Mouse (Mus musculus): Measurements from ENCODE around the gene Msi1.

The Msi1 gene

DNA sequence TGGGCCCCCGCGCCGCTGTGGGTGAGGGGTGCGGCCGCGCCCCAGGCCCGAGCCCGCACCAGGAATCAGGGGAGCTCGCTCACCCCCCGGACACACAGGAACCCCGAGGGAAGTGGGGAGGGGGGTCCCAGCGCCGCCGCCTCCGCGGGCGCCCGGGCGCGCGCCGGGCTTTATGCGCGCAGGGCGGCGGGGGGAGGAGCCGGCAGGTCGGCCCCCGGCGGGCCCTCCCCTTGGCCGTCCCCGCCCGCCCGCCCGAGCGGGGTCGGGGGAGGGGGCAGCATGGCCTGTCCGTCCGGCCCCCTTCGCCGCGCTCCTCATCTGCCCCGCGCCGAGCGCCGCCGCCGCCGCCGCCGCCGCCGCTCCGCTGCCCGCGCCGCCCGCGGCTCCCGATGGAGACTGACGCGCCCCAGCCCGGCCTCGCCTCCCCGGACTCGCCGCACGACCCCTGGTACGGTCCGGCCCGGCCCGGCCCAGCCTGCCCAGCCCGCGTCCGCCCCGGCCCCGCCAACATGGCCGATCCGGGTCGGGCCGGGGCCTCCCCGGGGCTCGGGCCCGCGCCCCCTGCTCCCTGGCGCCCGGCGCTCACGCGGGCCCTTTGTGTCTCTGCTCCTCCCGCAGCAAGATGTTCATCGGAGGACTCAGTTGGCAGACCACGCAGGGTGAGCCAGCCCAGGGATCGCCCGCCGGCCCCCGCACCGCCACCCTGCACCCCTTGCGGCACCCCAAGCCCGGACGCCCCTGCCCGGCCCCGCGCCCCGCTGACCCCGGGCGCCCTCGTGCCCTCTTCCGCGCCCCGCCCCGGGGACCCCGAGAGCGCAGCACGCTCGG, at the start of gene Msi1:
TSS of gene Msi1 (plus strand) at position 241 of the 828 bp plus-strand sequence.
- no peak for DNase-seq (ENCODE audit: extremely low read depth, low read depth)

DNA sequence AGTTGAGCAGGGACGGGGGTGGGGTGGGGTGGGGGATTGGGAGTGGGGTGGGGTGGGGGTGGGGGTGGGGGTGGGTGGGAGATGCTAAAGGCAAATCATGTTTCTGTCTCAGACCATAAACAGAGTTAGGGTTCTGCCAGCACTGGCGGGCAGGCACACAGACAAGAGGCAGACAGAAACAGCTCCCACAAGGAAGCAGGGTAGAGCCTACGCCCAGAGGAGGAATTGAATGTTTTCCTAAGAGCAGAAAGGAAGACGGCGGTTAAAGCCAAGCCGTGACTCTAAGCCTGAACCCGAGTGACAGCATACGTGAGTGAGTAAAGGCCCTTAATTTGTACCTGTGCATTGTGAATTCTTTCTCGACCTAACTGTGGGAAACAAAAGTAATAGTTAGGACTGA, 37.5 kb upstream of the Msi1 start:
- DNase-seq (ENCODE audit: extremely low read depth, low read depth) = no peak

GRCm38 (mm10) chr5:115392969-115393368, 36.4 kb upstream of the Msi1 start:
- DNase-seq (ENCODE audit: extremely low read depth, low read depth) = no peak

- no peak for DNase-seq (ENCODE audit: extremely low read depth, low read depth)
These were observed 35.2 kb upstream of the Msi1 start for GRCm38 (mm10) chr5:115394223-115394622.

DNA sequence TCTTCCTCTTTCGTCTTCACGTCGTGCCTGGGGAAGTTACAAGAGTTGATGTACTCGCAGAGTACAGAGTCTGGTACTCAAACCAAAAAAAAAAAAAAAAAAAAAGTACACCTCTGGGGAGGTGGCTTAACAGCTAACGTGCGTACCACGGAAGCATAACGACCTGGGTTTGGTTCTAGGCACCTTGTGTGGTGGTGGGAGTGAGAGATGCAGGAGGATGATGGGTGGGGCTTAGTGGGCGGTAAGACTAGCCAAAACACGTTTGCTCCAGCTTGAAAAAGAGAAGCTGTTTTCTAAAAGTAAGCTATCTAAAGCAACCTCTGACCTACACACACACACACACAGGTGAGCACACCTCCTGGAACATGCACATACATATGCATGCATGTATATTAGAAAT, 34.6 kb upstream of the Msi1 start:
- no peak for DNase-seq (ENCODE audit: extremely low read depth, low read depth)

- no peak for DNase-seq (ENCODE audit: extremely low read depth, low read depth)
These were observed 32.7 kb upstream of the Msi1 start for GRCm38 (mm10) chr5:115396654-115397053.

DNA sequence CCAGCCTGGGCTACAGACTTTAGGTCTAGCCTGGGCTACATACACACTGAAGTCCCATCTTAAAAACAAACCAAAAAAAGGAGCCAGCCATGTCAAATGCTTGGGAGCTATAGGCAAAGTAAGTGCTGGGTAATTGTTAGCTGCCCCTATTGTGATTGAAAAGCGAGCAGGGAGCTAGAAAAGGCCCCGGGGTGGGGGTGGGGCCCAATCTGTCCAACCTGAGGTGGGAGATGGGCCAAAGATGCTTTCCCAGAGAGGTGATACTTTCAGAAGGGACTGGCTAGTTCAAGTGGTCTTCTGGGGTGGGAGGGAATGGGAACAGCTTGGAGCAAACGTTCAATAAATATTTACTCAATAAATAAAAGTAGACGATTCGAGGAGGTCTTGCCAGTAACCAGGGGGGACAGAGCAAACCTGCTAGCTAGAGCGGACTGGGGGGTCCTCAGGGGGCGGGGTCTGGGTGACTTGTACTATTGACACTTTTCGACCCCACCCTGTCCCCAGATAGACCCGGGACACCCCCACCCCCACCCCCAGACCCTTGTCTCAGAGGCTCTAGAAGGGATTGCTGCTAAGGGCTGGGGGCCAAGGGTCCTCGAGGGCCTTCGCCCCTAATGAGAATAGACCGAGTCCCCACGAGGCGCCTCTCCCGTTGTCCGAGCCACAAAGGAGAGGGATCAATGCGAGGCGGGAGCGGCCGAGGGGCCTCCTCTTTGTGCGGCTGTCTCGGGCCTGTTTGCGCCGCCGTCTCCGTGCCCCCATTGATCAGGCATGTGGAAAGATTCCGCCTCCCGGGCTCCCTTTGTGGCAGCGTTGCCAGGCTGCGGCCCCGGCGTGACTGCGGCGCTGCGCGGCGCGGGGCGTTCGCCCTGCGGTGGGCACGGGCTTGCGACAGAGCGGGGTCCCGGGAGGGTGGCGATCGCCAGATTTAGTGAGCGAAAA, 31.3 kb upstream of the Msi1 start:
- DNase-seq (ENCODE audit: extremely low read depth, low read depth) = no peak

DNA sequence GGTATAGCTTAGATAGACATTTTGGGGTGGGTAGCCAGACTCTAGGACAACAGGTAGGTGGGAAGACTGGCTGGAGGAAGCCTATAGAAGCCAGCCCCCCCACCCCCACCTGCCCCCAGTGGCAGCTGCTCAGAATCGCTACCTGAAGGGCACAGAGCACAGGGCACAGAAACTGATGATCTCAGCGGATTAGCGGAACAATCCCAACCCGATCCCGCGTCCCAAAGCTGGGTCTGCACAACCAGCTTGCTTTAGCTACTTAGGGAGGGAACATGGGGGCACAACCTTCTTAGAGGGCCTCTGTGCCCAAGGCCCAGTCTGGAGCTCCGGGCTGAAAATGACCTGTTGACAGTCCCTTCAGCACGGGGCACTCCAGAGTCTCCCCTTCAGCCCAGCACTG, 27.3 kb upstream of the Msi1 start:
- DNase-seq (ENCODE audit: extremely low read depth, low read depth) = no peak

DNA sequence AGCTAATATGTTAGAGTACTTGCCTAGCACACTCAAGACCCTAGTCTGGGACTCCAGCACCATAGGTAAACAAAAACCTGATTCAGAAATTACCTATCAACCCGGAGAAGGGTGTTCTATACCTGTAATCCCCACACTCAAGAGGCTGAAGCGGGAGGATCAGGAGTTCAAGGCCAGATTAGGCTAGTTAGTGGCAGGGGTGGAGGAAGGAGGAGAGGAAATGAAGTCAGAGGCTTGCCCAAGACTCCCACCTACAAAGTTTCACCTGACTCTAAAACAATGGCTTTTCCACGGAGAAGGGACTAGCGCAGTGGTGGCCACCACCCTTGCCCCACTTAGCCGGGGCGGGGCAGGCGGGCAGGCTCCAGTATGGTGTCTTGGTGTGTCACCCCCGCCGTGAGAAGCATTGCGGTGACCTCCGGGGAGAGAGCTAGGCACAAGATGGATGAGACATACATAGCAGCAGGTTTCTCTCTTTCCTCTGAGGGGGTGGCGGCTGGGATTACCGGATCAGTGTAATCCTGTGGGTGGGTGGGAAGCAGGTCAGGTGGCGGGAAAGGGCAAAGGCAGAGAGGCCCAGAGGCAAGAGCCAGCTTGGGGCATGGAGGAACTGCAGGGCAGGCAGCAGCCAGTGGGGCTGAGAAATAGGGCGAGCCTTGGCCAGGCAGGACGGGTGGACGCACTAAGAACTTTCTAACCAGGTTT, 25.8 kb upstream of the Msi1 start:
- no peak for DNase-seq (ENCODE audit: extremely low read depth, low read depth)

- DNase-seq (ENCODE audit: extremely low read depth, low read depth) = no peak
These were observed 25.1 kb upstream of the Msi1 start for GRCm38 (mm10) chr5:115404241-115404794.

DNA sequence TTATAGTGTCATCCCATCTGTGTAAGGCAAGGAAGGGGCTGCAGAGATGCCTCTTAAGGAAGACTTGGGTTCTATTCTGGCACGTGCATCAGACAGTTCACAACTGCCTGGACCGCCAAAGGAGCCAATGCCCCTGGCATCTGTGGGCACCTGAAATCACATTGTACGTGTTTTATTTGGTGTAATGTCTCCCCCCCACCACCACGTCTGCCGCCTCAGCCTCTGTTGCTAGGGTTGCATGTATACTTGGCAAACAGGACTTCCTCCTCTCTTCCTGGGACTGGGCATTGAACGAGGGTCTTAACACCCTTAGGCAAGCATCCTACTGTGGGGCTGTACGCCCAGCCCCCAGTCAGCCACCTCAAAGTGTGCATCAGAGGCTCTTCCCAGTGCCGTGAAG, 24.2 kb upstream of the Msi1 start:
- no peak for DNase-seq (ENCODE audit: extremely low read depth, low read depth)

DNA sequence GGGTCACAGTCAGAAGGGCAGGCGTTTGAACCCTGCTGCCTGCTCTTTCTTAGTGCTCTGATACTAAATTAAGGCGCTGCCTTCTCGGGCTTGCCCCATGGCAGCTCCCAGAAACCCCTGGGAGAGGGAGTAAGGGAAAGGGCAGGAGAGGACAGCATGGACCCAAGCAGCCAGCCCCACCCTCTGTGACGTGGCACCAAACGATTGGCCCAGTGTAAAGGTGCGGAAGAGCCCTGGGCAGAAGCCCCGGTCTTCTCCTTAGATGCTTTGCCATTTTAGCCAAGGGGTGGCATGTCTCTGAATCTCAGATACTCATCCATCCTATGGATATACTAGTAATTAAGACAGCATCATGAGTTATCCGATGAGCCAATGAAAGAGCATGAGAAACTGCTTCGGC, 21.3 kb upstream of the Msi1 start:
- no peak for DNase-seq (ENCODE audit: extremely low read depth, low read depth)

- no peak for DNase-seq (ENCODE audit: extremely low read depth, low read depth)
These were observed 14.0 kb upstream of the Msi1 start for GRCm38 (mm10) chr5:115415111-115416085.

DNA sequence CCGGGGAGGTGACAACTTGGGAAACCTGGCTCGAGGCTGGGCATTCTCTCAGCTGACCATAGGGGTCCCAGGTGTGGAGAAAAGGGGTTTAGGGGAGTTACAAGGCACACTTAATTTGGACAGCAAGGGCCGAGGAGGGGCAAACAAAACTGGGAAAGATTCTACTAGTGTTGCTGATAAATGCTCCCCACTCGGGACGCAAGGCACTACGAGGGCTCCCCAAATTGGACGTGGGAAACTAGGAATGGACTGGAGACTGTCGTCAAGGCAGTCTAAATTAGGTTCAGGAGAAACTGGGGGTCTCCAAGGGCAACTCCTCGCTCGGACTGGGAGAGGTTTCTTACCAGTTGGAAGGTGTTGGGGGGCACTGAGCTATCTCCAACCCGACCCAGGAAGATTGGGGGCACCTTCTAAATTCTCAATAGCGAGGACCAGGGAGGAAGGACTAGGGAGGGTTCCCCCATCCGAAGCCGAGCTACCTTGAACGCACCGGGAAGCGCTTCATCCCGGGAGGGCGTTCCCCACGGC, 504 bp upstream of the Msi1 start:
- no peak for DNase-seq (ENCODE audit: extremely low read depth, low read depth)

DNA sequence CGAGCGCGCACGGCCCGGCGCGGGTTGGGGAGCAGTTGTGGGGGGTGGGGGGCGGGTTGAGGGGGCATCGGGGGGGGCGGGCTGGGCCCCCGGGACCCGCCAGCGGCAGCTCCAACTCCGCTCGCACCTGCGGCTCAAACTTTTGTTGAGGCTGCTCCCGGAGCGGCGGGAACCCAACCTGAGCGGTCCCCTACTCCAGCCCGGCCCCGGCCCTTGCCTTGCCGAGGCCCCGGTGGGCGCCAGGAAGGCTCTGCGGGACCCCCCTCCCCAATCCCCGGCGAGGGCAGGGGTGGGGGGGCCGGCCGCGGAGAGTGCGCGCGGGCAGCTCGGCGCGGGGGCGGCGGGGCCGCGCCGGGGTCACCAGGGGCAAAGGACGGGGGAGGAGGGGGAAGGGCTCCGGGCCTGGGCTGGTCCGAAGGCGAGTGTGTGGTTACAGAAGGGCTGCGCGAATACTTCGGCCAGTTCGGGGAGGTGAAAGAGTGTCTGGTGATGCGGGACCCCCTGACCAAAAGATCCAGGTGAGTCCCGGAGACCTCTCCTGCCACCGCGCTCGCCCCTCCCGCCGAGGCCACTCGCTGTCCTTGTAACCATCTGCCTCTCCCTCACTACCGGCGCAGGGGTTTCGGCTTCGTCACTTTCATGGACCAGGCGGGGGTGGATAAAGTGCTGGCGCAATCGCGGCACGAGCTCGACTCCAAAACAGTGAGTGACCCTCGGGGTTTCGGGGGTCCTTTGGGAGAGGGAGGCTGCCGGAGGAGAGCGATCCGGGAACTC, 975 bp downstream of the Msi1 start:
- DNase-seq (ENCODE audit: extremely low read depth, low read depth) = no peak

GRCm38 (mm10) chr5:115431061-115431897, 1.9 kb downstream of the Msi1 start:
- no peak for DNase-seq (ENCODE audit: extremely low read depth, low read depth)

GRCm38 (mm10) chr5:115431898-115432259, 2.5 kb downstream of the Msi1 start:
- no peak for DNase-seq (ENCODE audit: extremely low read depth, low read depth)

DNA sequence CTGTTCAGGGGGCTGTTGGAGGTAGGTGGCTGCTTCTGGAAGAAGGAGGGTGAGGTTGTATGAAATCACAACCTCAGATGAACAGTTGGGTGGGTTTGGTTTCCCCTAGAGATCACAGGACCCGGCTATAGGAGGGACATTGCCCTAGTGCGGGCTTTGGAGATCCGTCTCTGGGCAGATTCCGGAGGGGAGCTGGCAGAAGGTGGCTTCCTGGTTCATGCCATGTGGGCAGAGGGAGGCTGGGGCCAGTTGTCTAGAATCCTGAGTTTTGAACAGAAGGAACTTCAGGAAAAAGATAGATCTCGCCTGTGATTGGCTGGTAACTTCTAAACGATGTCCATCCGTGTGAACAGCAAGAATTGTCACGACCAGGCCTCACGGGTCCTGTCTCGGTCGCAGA, 3.0 kb downstream of the Msi1 start:
- DNase-seq (ENCODE audit: extremely low read depth, low read depth) = no peak

All from MEL-GATA-1-ER (cell line).